Mouse (Mus musculus) G1E (cell line): ENCODE measurements around the gene Trim2.

Source experiments
- CTCF ChIP-seq: IDR thresholded peaks from 2 replicates; pipeline ENCODE4 v1.5.1; 2012; ENCODE audit warnings: low read depth, low read length, inconsistent platforms, mixed read lengths
- GATA1 ChIP-seq: IDR thresholded peaks from 2 replicates; pipeline ENCODE4 v1.6.1; 2012; ENCODE audit warnings: borderline replicate concordance, low read length, inconsistent platforms, mixed read lengths

GRCm38 (mm10) chr3:84261863-84262262 is 44.8 kb downstream of the Trim2 start:
- TF ChIP-seq CTCF (no peak), GATA1 (no peak)
